Mouse (Mus musculus) heart, postnatal 14 days (tissue): ENCODE results near the gene Slc25a10. TPM values are rescaled to one million over a fixed set of nuclear protein-coding genes. Genes with fewer than 3 reads are reported as not detected.

Experiments used
- DNase-seq, 2 experiments: peaks; one replicate each; pipeline ENCODE4 v3.0.0; 2021 to 2022
- intact Hi-C: fragments of 180-260 bp; cut with DNase I; formaldehyde crosslinking; loops from one replicate; pipeline ENCODE4 v1.15.1; 2025
- total RNA-seq, 2 experiments: library from RNA; stranded (reverse); gene quantifications; 2 replicates each; pipeline ENCODE4 v1.2.3; 2021

The Slc25a10 gene
- total RNA-seq, 2 experiments from 2014 or later, result 14.1 to 15.9 TPM

DNA sequence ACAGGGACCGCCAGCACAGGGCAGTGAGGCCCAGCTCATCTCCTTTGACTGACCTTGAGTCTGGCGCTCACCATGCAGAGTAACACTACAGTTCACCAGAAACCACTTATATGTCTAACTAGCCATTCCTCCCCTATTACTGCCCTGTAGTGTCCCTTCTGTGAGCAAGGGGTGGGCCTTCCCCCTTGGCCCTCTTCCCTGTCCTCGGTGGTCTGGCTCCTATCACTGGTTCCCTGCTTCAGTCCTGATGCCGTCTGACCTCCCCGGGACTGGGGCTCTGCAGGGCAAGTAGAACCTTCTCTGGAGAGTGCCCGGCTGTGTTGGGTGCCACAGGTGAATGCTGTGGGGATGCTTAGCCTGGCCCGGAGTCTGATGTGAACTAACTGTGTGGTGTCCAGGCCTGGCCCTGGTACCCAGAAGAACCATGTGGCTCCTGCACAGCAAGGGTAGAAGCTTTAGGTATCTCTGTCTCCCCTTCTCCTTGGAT lies 8.1 kb upstream of the Slc25a10 start:
- intact Hi-C loops, result no loop called here
- no peak for DNase-seq

DNA sequence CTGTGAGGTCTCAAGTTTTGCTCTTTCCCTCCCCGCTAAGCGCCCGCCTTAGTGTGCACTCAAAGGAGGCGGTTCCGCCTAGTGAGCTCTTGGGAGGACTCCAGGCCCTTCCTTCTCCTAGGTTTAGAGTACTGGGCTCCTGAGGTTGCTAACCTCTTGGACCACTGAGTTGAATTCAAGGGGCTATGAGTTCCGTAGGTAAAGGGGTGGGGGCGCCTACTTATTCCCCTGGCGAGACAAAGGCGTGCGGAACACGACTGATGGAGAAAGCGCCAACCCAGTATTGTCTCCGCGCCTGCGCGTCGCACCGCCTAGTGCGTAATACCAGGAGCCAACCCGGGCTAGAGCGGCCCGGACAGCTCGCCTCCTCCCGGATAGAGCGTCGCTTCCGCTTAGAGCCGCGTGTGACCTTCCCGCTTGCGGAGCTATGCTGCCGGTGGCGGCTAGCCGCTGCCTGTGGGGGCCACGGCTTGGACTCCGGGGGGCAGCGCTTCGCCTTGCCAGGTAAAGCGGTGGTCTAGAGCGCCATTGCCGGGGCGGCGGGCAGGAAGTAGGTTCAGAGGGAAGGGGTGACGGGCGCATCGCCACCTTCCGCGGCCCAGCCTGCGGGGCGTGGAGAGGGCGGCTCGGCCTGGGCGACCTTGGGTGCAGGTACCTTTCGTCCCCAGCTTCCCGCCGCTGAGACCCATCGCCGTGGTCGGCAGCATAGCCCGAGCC lies 7.2 kb upstream of the Slc25a10 start, which contains the start of gene Mrpl12:
Gene Mrpl12 (plus strand): TSS at position 349 of the 717 bp plus-strand sequence.
- intact Hi-C loops, result no loop called here
- peak; percentile 90 for DNase-seq

DNA sequence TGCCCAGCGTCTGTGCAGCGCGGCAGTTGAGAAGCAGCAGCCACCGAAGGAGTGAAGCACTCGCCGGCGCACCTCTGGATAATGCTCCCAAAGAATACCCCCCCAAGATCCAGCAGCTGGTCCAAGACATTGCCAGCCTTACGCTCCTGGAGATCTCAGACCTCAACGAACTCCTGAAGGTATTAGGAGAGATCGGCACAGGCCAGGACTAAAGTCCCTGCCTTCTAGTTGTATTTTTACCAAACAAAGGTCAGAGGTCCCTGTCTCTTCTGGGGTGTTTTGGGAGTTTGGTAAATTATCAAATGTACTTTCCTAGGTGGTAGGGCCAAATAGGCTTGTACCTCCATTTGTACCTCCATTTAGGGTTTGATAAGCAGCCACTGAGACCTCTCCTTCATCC lies 6.4 kb upstream of the Slc25a10 start:
- intact Hi-C loops, result loop anchor here (5.0 kb wide), 1 partner anchor 227 kb away; the partner anchor contains the start of genes Cenpx and Lrrc45
- no peak for DNase-seq

DNA sequence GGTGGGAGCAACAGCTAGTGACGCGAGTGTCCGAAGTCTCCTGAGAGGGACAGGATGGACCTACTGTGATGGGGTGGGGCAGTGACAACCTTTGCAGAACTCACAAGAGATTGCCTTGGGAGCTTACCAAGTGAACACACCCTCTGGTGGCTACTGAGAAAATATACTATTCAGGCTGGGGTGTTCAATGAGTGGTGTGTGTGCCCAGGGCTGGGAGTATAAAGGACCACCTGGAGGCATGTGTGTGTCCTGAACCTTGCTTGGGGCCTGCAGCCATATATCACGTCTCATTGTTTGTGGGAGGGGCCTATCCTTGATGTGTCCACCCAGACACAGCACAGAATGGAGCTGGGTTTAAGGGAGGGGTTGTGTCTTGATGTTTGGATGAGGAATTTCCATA lies 3.1 kb upstream of the Slc25a10 start:
- DNase-seq, result no peak
- intact Hi-C loops, result loop anchor here (5.0 kb wide), 1 partner anchor 224 kb away; the partner anchor contains the start of genes Cenpx and Lrrc45

DNA sequence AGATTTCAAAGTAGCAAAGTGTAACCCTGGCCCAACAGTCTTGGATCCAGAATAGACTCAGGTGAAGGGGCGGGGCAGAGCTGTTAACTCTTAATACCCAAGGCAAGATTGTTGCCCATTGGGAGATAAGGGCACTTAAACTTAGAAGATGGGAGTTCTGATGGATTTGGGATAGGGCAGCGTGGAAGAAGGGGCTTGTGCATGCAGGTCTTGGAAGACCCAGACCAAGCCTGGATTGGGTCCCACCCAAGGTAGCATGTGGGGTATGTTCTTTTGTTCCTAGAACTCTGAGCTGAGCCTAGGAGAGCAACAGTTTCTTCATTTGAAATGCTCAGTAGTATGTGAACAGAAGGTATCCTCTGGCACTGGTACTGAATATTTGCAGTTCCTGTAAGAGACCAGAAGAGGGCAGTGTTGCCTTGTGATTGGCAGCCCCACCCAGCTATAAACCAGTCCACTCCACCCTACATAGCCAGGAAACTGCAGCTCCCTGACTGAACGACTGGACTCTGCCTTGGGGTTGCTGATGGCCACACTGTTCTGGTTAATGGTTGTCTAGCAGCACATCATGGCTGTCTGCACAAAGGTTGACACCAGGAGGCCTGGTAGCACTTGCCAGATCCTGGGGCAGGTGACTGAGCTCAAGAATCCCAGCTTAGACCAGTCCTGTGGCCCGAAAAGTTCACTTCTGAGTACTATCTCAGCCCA lies 2.4 kb upstream of the Slc25a10 start:
- intact Hi-C loops, result loop anchor here (1.0 to 5.0 kb wide), 2 partner anchors 123 to 223 kb away; partner anchors contain the start of genes Cenpx and Lrrc45
- peak; percentile 62 to 73 for DNase-seq

DNA sequence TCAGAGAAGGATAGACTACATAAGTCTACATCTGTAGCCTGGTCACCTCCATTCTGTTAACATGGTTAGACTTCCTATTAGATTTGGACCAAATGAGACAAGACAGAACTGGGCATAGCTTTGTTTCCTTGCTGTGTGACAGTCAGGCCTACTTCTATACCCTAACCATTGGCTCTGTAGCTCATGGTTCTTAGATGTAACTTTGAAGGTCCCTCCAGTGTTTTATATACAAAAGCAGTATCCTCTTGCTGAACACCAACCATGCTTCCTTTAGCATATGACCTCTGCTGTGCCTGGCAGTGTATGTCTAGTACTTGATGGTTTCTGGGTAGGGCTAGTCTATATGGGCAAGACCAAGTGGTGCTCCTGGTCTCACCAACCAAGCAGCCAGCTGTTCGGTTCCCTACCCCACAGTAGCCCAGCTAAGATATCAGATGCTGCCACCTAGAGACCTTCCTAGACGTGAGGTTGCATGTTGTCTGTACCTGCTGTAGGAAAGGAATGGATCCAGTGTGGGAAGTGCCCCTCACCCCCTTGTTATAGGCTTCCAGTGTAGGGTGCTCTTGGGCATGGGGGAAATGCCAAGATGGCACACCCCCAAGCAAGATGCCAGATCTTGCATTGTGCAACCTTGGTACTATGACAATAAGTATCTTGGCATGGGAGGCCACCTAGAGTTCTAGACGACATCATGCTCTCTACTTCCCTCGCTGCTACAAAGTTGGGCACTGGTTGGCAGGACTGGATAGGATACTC lies 1.2 kb upstream of the Slc25a10 start:
- intact Hi-C loops, result loop anchor here (2.0 kb wide), 1 partner anchor 20 kb away; no protein-coding TSS in a partner anchor
- DNase-seq, result no peak

DNA sequence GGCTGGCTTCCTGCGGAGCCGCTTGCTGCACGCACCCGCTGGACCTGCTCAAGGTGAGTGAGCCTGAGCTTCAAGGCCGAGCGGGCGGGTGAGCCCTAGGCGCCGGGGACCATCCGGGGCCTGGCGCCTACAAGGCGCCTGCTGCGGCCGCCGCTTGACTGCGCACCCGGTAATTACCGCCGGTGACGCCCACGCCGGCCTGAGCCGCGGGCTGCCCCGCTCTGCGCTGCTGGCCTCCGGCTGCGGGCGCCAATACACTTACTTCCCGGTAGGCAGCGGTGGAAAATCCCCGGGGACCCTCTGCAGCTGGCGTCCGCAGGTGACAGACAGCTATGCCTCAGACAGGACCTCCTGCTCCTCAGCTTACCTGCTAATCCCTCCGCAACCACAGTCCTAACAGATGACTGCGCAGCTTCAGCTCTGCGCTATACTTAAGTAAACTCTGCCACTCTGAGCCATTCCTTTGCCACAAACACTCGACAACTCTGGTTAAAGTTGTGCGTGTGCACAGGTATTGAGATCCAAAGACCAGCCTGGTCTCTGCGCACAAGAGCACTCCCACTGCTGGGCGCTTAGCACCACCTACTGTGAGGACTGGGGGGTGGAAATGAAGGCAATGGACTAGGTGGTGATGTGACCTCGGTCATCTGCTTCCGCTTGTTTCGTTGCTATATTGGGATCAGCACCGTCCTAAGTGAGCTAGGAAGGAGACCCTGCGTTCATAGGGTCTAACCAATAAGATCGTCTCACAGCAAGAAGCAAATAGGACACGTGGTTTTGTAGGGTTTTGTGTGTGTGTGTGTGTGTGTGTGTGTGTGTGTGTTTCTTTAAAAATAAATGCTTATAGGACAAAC lies 611 bp downstream of the Slc25a10 start:
- DNase-seq, result peak; percentile 49
- intact Hi-C loops, result no loop called here

DNA sequence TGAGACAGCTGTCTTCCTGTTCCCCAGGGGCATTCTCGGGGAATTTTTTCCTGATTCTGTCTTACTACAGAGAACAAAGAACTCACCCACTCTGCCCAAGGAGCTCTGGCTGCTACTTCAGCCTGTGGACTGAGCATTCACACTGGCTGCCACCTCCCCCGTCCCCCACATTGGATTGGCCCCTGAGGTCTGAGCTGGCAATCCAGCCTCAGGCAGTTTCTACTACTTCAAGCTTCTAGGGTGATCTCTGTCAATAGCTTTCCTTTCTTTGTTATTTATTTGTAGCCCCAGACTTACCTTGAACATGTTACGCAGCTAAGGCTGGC lies 1.2 kb downstream of the Slc25a10 start:
- intact Hi-C loops, result no loop called here
- DNase-seq, result no peak

DNA sequence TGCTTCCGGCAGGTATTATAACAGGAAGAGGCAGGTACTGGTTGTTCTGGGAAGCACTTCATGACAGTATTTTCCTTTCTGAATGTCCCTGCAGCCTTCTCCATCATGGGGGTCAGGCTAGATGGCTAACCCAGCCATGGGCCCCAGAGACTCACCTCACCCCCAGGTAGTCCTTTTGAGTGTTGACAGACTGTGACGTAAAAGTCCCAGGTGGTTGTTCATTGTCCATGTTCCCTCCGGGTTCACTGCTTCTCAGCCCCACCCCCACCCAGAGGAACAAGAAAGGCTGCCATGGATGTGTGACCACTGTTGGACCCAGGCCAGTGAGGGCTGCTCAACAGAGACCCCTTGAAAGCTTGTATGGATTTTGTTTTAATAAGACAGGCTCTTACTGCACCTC lies 1.7 kb downstream of the Slc25a10 start:
- intact Hi-C loops, result no loop called here
- no peak for DNase-seq

DNA sequence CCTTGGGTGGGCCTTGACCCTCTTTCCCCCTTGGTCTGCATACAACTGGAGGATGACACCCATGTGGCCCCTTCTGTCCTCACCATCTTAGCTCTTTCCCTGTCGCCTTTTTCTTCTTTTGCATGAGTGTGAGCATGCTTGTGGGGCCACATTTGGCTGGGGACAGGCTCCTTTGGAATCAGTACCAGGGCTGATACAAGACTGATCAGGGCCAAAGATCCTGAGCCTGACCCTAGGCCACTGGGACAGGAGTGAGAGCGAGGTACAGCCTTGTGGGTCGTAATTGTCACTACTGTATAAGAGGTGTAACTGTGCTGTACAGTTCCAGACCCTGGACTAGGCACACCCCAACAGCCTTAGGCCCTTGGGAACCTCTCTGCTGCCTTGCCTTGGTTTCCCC lies 2.3 kb downstream of the Slc25a10 start:
- intact Hi-C loops, result no loop called here
- DNase-seq, result no peak

DNA sequence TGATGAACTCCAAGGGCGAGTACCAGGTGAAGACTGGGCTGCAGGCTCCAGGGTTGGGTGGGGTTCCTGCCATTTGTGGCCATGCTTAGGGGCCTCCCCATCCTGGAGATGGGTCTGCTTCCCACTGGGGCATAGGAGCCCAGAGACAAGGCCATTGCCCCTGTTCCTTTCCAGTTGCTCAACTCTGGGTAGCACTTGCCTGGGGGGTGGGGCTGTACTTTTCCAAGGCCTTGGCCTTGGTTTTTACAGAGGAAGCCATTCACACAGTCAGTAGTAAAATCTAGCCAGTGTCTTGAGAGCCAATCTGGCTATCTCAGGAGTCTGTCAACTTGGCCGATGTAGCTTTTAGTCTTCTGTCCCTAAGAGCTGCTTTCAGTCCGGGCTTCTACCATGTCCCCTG lies 5.8 kb downstream of the Slc25a10 start:
- DNase-seq, result no peak
- intact Hi-C loops, result no loop called here

DNA sequence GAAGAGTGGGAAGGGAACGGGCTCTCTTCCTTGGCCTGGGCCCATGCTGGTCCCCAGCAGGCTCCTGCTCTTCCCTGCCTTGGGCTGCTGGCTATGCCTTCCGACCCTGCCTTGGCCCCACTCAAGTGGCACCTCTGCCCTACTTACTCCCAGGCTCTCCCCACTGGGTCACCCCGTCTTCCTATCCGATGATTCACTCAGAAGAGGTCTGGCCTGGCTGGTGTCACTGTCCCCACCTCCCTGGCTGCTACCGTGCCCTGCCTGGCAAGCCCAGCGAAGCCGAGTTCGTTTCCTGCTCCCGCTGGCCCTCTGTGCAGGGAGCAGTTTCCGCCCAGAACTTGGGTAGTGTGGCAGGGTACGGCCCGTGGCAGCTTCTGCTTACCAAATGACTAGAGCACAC lies 6.6 kb downstream of the Slc25a10 start:
- intact Hi-C loops, result no loop called here
- no peak for DNase-seq

DNA sequence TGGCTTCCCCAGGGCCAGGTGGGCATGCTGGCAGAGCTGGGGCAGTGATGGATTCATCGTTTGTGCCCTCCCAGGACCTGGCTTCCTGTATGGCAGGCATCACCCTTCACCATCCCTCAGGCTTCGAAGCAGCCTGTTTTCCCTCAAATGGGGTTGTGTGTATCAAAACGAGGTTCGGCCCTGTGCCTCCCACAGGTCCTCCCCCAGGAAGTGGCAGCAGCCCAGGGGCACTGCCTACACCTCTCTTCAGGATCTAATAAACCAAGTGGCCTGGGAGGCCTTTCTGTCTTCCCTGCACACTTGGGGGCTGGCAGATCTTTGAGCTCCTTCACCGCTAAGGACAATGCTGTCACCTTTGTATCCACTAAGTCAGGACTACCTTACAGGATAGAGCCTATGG lies 7.3 kb downstream of the Slc25a10 start:
- DNase-seq, result no peak
- intact Hi-C loops, result no loop called here

DNA sequence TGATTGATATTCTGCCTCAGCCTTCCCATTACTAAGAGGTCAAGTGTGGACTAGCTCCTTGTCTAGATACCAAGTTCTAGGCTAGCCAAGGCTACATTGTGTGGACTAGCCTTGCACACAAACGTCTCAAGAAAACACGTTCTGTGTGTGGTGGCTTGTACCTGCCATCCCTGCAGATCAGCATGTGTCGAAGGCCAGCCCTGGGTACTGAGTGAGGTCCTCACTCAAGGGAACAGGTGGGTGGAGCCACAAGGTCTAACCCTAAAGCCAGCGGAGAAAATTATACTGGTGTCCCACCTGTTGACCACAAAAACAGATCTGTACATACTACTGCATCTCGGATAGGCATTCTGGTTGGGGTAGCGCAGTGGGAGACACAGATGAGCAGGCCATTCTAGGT lies 8.3 kb downstream of the Slc25a10 start:
- DNase-seq, result no peak
- intact Hi-C loops, result no loop called here

DNA sequence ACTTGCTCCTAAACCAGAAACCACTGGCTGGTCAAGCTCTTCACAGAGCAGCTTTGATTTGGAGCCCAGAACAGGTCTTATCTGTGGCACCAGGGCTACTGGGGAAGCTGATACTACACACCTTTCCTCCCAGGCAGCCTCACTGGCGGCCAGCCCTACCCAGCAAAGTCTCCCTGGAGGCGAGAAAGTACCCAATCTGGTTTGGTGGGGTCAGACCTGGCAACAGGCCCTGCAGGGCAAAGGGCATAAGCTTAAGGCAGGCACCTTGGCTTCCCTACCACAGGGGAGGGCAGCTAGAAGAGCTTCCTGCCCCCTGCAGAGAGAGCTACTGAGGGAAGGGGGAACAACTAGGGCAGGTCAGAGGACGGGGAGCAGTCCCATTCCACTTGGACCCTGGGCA lies 8.7 kb downstream of the Slc25a10 start:
- intact Hi-C loops, result no loop called here
- DNase-seq, result no peak

DNA sequence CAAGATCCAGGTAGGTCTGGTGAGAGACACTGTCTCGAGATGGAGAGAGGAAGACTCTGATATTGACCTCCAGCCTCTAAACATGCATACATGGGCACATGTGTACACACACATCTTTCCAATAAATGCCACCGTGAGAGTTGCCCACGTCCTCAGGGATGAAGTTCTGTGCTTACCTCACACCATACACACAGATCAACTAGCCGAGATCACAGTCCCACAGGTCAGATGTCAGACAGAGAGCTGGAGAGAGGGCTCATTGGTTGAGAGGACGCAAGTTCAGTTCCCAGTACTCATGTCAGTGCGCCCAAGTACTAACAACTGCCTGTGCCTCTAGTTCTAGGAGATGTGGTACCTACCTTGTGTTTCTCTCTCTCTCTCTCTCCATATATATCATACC lies 9.4 kb downstream of the Slc25a10 start:
- no peak for DNase-seq

DNA sequence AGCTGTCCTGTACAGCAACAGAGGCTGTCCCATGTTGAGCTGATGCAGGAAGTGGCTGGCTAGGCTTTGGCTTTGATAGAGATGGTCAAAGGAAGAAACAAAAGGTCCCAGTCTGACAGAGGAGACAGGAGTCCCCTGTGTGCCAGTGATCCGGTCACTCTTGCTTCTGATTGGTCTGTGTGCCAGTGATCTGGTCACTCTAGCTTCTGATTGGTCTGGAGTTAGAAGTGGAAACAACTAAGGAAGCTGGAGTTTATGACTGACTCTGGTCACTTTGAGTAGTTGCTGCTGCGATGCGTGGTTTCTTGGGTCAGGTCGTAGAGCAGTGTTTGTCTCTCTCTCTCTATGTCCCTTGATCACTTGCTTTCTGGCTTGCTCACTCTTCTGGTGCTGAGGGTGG lies 10.1 kb downstream of the Slc25a10 start:
- intact Hi-C loops, result no loop called here

More for the DNA sequence above, 9.4 kb downstream of the Slc25a10 start:
- intact Hi-C loops, result no loop called here

DNA sequence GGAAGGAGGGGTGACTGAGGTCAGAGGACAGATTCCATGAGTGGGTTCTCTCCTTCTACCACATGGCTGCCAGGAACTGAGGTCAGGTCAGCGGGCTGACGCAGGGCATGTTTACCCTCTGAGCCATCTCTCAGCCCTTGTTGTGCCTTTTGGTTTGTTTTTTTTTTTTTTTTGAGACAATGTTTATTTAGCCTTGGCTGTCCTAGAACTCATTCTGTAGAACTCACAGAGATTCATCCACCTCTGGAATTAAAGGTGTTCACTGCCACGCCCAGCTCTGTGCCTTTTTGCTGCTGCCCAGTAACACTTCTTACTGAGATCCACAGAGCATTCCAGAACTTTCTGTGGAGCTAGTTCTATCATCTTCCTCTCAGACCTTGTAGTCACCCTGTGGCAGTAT lies 14.0 kb downstream of the Slc25a10 start:
- intact Hi-C loops, result no loop called here
- no peak for DNase-seq

More for the DNA sequence above, 10.1 kb downstream of the Slc25a10 start:
- DNase-seq, result no peak

DNA sequence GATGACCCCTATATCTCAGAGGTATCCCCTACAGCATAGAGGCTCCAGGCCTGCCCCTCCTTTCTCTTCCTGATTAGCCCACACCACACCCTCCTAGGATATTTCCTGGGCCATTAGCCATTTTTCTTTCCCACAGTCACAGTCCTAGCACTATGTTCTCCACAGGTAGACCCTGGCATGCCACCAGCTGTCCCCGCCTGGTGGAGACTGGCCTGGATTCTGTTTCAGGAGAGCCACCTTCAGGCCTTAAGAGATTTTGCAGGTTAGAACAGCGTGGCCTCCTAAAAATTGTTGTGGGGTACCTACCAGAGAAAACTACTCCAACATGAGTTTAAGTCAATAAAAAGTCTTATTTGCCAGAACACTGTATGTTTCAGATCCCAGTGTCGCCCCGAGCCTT lies 15.3 kb downstream of the Slc25a10 start:
- no peak for DNase-seq
- intact Hi-C loops, result no loop called here

DNA sequence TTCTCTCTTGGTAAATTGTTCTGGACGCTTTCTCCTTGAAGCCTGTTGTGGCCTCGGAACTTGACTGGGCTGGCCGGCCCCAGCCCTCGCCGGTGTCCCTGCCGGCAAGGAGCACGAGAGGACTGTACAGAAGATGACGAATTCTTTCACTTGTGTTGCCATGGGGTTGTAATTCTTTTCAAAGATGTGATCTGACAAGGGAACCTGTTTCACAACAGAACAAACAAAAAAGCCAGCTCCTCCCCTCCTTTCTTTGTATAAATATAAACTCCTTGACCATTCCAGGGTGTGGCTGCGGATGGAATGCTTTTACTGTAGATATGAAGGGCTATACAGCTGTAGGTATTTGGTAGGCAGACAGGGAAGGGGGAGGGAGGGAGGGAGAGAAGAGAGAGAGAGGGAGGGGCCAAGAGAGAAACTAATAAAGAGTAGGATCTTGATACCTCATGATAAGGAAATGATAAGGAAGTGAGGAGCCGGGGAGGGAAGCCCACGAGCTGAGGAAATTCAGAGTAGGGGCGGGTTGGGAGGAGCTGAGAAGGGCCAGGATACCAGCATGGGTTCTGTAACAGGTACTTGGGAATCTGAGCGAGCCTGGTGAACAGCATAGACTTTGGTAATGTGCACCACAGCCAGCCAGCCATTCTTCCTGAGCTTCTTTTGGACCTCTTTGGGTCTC lies 16.1 kb downstream of the Slc25a10 start:
- intact Hi-C loops, result no loop called here
- no peak for DNase-seq
